Mouse (Mus musculus) ES-E14 (cell line): ENCODE measurements around the gene Hcrt.

Experiments
- CHD2 ChIP-seq: IDR thresholded peaks from 2 replicates; pipeline ENCODE4 v1.6.1; 2014; ENCODE audit warnings: mild to moderate bottlenecking, low read depth, low read length, inconsistent platforms
- HCFC1 ChIP-seq: IDR thresholded peaks from 2 replicates; pipeline ENCODE4 v1.6.1; 2012; ENCODE audit warnings: low read length, inconsistent platforms, borderline replicate concordance; ENCODE audit not compliant: insufficient read depth
- MAFK ChIP-seq: IDR thresholded peaks from 2 replicates; pipeline ENCODE4 v1.6.1; 2014; ENCODE audit warnings: mild to moderate bottlenecking, low read depth, low read length, inconsistent platforms; ENCODE audit not compliant: insufficient read depth
- ZNF384 ChIP-seq: IDR thresholded peaks from 2 replicates; pipeline ENCODE4 v1.6.1; 2012; ENCODE audit warnings: low read depth, low read length, inconsistent platforms

DNA sequence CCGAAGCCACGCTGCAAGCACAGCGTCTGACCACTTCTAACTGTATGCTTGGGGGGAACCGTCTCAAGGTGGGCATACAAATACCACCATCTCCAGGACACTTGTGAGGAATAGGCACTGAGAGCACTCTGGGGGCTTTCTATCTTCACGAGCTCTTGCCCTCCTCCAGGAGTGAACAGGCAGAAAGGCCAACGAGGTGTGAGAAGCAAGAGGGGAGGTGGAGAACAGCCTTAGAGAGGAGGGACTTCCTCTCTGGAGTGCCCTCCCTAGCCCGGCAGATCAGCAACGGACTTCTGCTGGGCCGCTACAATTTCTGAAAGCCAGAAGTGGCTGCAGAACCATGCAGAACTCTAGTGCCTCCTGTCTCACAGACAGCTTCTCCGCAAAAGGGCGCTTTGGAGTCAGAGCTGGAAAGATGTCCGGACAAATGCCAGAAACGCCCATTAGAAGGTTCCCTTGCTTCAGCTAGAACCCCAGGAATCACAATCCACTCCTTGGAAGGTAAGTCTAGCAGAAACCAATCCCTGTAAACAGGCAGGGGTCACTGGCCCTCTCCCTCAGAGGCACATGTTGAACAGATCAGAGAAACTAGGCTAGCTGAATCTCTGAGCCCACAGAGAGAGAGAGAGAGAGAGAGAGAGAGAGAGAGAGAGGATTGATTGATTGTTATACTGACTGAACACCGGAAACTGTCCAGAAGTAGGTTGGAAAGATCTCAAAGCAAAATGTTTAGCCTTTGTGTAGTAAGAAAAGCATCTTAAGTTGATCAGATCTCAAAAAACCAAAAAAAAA is 26.6 kb downstream of the Hcrt start:
- no peak for TF ChIP-seq HCFC1
- no peak for TF ChIP-seq MAFK
- no peak for TF ChIP-seq CHD2
- TF ChIP-seq ZNF384: no peak
